Comparison of ENCODE assay signal across 26 mouse cellular contexts in the genomic region with DNA sequence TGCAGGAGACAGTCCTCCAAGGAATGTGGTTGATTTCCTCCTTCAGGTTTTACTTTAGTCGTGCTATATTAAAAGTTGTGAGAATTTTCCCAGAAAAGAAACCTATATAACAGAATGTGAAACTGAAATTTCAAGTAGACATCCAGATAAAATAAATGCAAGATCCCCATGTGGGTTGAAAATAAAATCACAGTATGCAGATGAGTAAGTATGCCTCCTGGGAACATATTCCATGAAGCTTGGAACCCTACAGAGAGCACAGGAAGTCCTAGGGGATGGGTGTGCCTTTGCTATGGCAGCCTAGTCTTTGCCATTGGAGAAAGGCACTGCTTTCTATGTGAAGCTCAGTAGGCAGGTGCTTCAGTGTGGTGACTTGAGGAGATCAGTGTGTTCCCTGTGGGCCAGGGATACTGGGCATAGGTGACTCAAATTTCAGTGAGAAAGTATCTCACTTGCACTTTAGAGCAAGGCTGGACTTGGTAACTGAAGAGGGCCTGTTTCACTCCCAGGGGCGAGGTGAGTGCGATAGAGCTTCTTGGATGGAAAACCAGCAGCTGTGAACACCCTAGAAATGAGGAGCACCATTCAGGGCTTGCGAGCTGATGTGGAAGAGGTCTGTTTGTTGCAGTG. TPM values are rescaled to one million over a fixed set of nuclear protein-coding genes. Genes with fewer than 3 reads are reported as not detected.
A peak's percentile ranks its signal among the peaks of the same experiment; 100 is the strongest.
DNase-seq lines count a peak whose midpoint lies in the region; TF ChIP-seq lines count a peak whose summit lies in the region.
"Had no signal": no experiment of that assay in that cellular context is flagged by ENCODE, and none has a peak within 500 bp of the region (broad histone marks: within the 10 kb centered on the region; RNA-seq: fewer than 3 reads in every experiment).

No protein-coding gene starts in this region.

- no peak for TF ChIP-seq POLR2A in cortical plate, adult 2 months (IDR thresholded peaks at IDR 0.05; ENCODE audit: extremely low read depth, insufficient read depth, low read length)

- intact Hi-C loops in gastrocnemius, adult 2 months (cut with DNase I) = no loop called here

- peak overlapping the region; percentile 74 for H3K27ac ChIP-seq in gastrocnemius, adult 2 months
- H3K27ac ChIP-seq in cortical plate, adult 2 months (ENCODE audit: insufficient read depth, low read length) = peak overlapping the region; percentile 97
- H3K27ac ChIP-seq: embryonic facial prominence, embryonic 10.5 days; forebrain, embryonic 13.5 days; heart, embryonic 15.5 days; hindbrain, embryonic 14.5 days had no signal

- TF ChIP-seq CTCF in gastrocnemius, adult 2 months (IDR thresholded peaks at IDR 0.05) = no peak
- no peak for TF ChIP-seq CTCF in cortical plate, adult 2 months (IDR thresholded peaks at IDR 0.05; ENCODE audit: extremely low read depth, insufficient read depth, low read length)

- H3K4me1 ChIP-seq in cortical plate, adult 2 months (ENCODE audit: control insufficient read depth, insufficient read depth, low read length) = peaks cover 3% of the 10 kb centered on the region; the same call in 1 of the 2 replicates
- H3K4me1 ChIP-seq: forebrain, embryonic 13.5 days had no signal

- no peak overlapping the region for H3K4me3 ChIP-seq in gastrocnemius, adult 2 months
- no peak overlapping the region for H3K4me3 ChIP-seq in cortical plate, adult 2 months (ENCODE audit: insufficient read depth, low read length)
- H3K4me3 ChIP-seq: embryonic facial prominence, embryonic 10.5 days; forebrain, embryonic 13.5 days; heart, embryonic 15.5 days had no signal

- peak; percentile 37 for DNase-seq in gastrocnemius, adult 2 months
- DNase-seq in gastrocnemius, postnatal 10 days = no peak
- DNase-seq in left cerebral cortex, adult 9 months (ENCODE audit: low spot score in 2 of 2) = peak; percentile 22 to 36
- DNase-seq in left cerebral cortex, adult 8-10 months (ENCODE audit: low spot score in 2 of 2) = no peak
- peak; percentile 71 for DNase-seq in telencephalon, adult 2 months (ENCODE audit: low read depth, low spot score)
- DNase-seq in MN1 (ENCODE audit: low spot score) = no peak
- DNase-seq: adrenal gland, postnatal 10 days; cerebellum, adult 11-12 months; cerebellum, adult 9-10 months; cerebellum, postnatal 36 days; forebrain, postnatal 0 days; gastrocnemius, postnatal 36 days; heart, adult 18-20 months; heart, postnatal 14 days; kidney, adult 2 months had no signal

RNA-seq across cellular contexts. Expression of a gene that starts 11.5 kb away (rescaled TPM):
- total RNA-seq in gastrocnemius, adult 2 months (2021) = not detected
- not detected for total RNA-seq in gastrocnemius, postnatal 10 days (2021)
- total RNA-seq in left cerebral cortex, adult 8-10 months (2022) = not detected
- not detected in 2 replicates for polyA plus RNA-seq in cortical plate, adult 2 months (2012; rRNA removed)
- total RNA-seq: adrenal gland, postnatal 10 days; adrenal gland, postnatal 4 days; gastrocnemius, postnatal 36 days; heart, adult 18-20 months; heart, postnatal 14 days; hematopoietic stem cell, adult 5-6 weeks had no signal
- polyA plus RNA-seq: embryonic facial prominence, embryonic 10.5 days; embryonic facial prominence, embryonic 14.5 days; forebrain, embryonic 13.5 days; forebrain, postnatal 0 days; G1E; heart, embryonic 11.5 days; heart, embryonic 15.5 days; hindbrain, embryonic 14.5 days had no signal

RNA-seq across cellular contexts. Expression of a gene that starts 20.3 kb away (rescaled TPM):
- total RNA-seq in gastrocnemius, adult 2 months (2021) = 10 to 100 TPM; 64.8 to 82.8 TPM
- total RNA-seq in gastrocnemius, postnatal 10 days (2021) = 10 to 100 TPM; 54.6 to 68.2 TPM
- total RNA-seq in left cerebral cortex, adult 8-10 months (2022) = 100 to 1,000 TPM in 3 of 4 experiments, 10 to 100 TPM in 1; 98.1 to 116 (median 114) TPM
- polyA plus RNA-seq in cortical plate, adult 2 months (2012; rRNA removed) = 136 and 139 TPM in 2 replicates

RNA-seq across cellular contexts. Expression of a gene that starts 37.3 kb away (rescaled TPM):
- total RNA-seq in gastrocnemius, adult 2 months (2021) = 10 to 100 TPM; 20.2 to 25.4 TPM
- total RNA-seq in gastrocnemius, postnatal 10 days (2021) = 10 to 100 TPM; 12.0 to 12.4 TPM
- 10 to 100 TPM; 41.4 to 46.8 (median 43.7) TPM for total RNA-seq in left cerebral cortex, adult 8-10 months (2022)
- 37.1 and 40.6 TPM in 2 replicates for polyA plus RNA-seq in cortical plate, adult 2 months (2012; rRNA removed)

RNA-seq across cellular contexts. Expression of a gene that starts 55.6 kb away (rescaled TPM):
- not detected for total RNA-seq in gastrocnemius, adult 2 months (2021)
- total RNA-seq in gastrocnemius, postnatal 10 days (2021) = not detected
- total RNA-seq in left cerebral cortex, adult 8-10 months (2022) = not detected
- not detected in 2 replicates for polyA plus RNA-seq in cortical plate, adult 2 months (2012; rRNA removed)
- total RNA-seq: adrenal gland, postnatal 10 days; adrenal gland, postnatal 4 days; forebrain, postnatal 0 days; G1E; gastrocnemius, postnatal 36 days; heart, adult 18-20 months; heart, postnatal 14 days; hematopoietic stem cell, adult 5-6 weeks had no signal
- polyA plus RNA-seq: embryonic facial prominence, embryonic 10.5 days; embryonic facial prominence, embryonic 14.5 days; forebrain, embryonic 13.5 days; forebrain, postnatal 0 days; G1E; heart, embryonic 11.5 days; heart, embryonic 15.5 days; hindbrain, embryonic 14.5 days; intestine, embryonic 16.5 days; kidney, adult 2 months had no signal

Comparison
In these comparisons a context has a peak if more than half of its experiments do, and no peak if none do; other contexts are left out.
1. DNase-seq: peak in gastrocnemius, adult 2 months (single experiment), left cerebral cortex, adult 9 months (2 of 2) and telencephalon, adult 2 months (single experiment); none in gastrocnemius, postnatal 10 days (single experiment), left cerebral cortex, adult 8-10 months (0 of 2) and MN1 (single experiment).